Mouse (Mus musculus) CH12.LX (cell line): Measurements from ENCODE around the gene Frmd4a. TPM values are rescaled to one million over a fixed set of nuclear protein-coding genes. Genes with fewer than 3 reads are reported as not detected.
A peak's percentile ranks its signal among the peaks of the same experiment; 100 is the strongest.

Source experiments
- DNase-seq: peaks from one replicate; pipeline ENCODE4 v3.0.0-alpha.2; 2013; ENCODE audit errors: extremely low read depth
- H3K27ac ChIP-seq: 2 replicates; pipeline ENCODE4 v1.5.1; 2012; ENCODE audit warnings: low read depth, mild to moderate bottlenecking, control low read depth, moderate library complexity; ENCODE audit not compliant: insufficient read depth
- H3K27me3 ChIP-seq: replicated peaks from 2 replicates; pipeline ENCODE3; 2012; ENCODE audit warnings: inconsistent platforms
- H3K36me3 ChIP-seq, 2 experiments: replicated peaks in 1 of 2; 2 replicates each; pipeline versions ENCODE3 to v1.6.1; 2012; ENCODE audit warnings: inconsistent platforms in 1 of 2, low read length in 1 of 2, mild to moderate bottlenecking in 1 of 2, mixed read lengths in 1 of 2, moderate library complexity in 1 of 2; ENCODE audit not compliant: control insufficient read depth in 1 of 2, insufficient read depth in 1 of 2
- H3K4me1 ChIP-seq, 2 experiments: 2 replicates each; pipeline ENCODE4 v1.6.1; 2012; ENCODE audit warnings: inconsistent platforms in 1 of 2, moderate library complexity in 1 of 2; ENCODE audit not compliant: insufficient read depth in 2 of 2, control insufficient read depth in 1 of 2
- H3K4me2 ChIP-seq: 2 replicates; pipeline ENCODE4 v1.6.1; 2012; ENCODE audit warnings: low read depth, mild to moderate bottlenecking, control low read depth; ENCODE audit not compliant: poor library complexity, insufficient read depth, severe bottlenecking
- H3K4me3 ChIP-seq, 3 experiments: fragments of 150-350 bp in 1 of 3; sonication (generic) in 1 of 3; replicated peaks in 1 of 3; 2 replicates each; pipeline versions ENCODE3 to v1.5.1; 2011 to 2012; ENCODE audit warnings: low read depth in 2 of 3, low read length in 2 of 3, mild to moderate bottlenecking in 2 of 3, moderate library complexity in 2 of 3, control low read depth in 1 of 3, improper control_type of control experiment in 1 of 3, inconsistent platforms in 1 of 3, mixed read lengths in 1 of 3; ENCODE audit not compliant: poor library complexity in 1 of 3
- H3K79me2 ChIP-seq: replicated peaks from 2 replicates; pipeline ENCODE4 v1.6.1; 2012; ENCODE audit warnings: mild to moderate bottlenecking, moderate library complexity; ENCODE audit not compliant: control insufficient read depth, poor library complexity, insufficient read depth, severe bottlenecking; ENCODE audit errors: extremely low read depth
- H3K9ac ChIP-seq: 2 replicates; pipeline ENCODE4 v1.6.1; 2012; ENCODE audit warnings: low read depth, mild to moderate bottlenecking, control low read depth, moderate library complexity; ENCODE audit not compliant: insufficient read depth
- H3K9me3 ChIP-seq: replicated peaks from 2 replicates; pipeline ENCODE3; 2012; ENCODE audit warnings: low read length, inconsistent platforms, mixed read lengths
- BHLHE40 ChIP-seq: IDR thresholded peaks from 2 replicates; pipeline ENCODE4 v1.6.1; 2011; ENCODE audit warnings: mild to moderate bottlenecking, low read depth, low read length, improper control_type of control experiment
- CTCF ChIP-seq, 2 experiments: IDR thresholded peaks in 1 of 2; conservative IDR thresholded peaks in 1 of 2; 2 replicates each; pipeline ENCODE4 v1.5.1; 2011 to 2012; ENCODE audit warnings: low read depth in 2 of 2, low read length in 2 of 2, improper control_type of control experiment in 1 of 2, inconsistent platforms in 1 of 2, mild to moderate bottlenecking in 1 of 2, moderate library complexity in 1 of 2
- ELF1 ChIP-seq: IDR thresholded peaks from 2 replicates; pipeline ENCODE4 v1.6.1; 2014; ENCODE audit warnings: low read depth, mild to moderate bottlenecking, inconsistent platforms, low read length, improper control_type of control experiment
- ETS1 ChIP-seq: conservative IDR thresholded peaks from 2 replicates; pipeline ENCODE4 v1.6.1; 2012; ENCODE audit warnings: low read depth, mild to moderate bottlenecking, inconsistent platforms, low read length, improper control_type of control experiment, moderate library complexity
- HCFC1 ChIP-seq: IDR thresholded peaks from 2 replicates; pipeline ENCODE4 v1.6.1; 2012; ENCODE audit warnings: low read depth, mild to moderate bottlenecking, inconsistent platforms, low read length, improper control_type of control experiment
- KAT2A ChIP-seq: IDR thresholded peaks from 2 replicates; pipeline ENCODE4 v1.6.1; 2012; ENCODE audit warnings: low read length, improper control_type of control experiment, inconsistent platforms; ENCODE audit not compliant: insufficient replicate concordance
- MAZ ChIP-seq: IDR thresholded peaks from 2 replicates; pipeline ENCODE4 v1.6.1; 2012; ENCODE audit warnings: low read depth, mild to moderate bottlenecking, inconsistent platforms, low read length, improper control_type of control experiment, moderate library complexity
- MXI1 ChIP-seq: IDR thresholded peaks from 2 replicates; pipeline ENCODE4 v1.6.1; 2011; ENCODE audit warnings: mild to moderate bottlenecking, low read depth, low read length, improper control_type of control experiment
- NELFE ChIP-seq: IDR thresholded peaks from 2 replicates; pipeline ENCODE4 v1.6.1; 2011; ENCODE audit warnings: low read depth, low read length, improper control_type of control experiment
- NRF1 ChIP-seq: IDR thresholded peaks from 2 replicates; pipeline ENCODE4 v1.6.1; 2014; ENCODE audit warnings: low read depth, mild to moderate bottlenecking, inconsistent platforms, low read length, improper control_type of control experiment, moderate library complexity
- PAX5 ChIP-seq: IDR thresholded peaks from 2 replicates; pipeline ENCODE4 v1.6.1; 2012; ENCODE audit warnings: low read length, inconsistent platforms, mixed read lengths
- RAD21 ChIP-seq: IDR thresholded peaks from 2 replicates; pipeline ENCODE4 v1.6.1; 2011; ENCODE audit warnings: low read depth, mild to moderate bottlenecking, low read length, improper control_type of control experiment, moderate library complexity
- SIN3A ChIP-seq: IDR thresholded peaks from 2 replicates; pipeline ENCODE4 v1.6.1; 2012; ENCODE audit warnings: low read length, improper control_type of control experiment, inconsistent platforms
- SMC3 ChIP-seq: IDR thresholded peaks from 2 replicates; pipeline ENCODE4 v1.6.1; 2011; ENCODE audit warnings: low read depth, low read length, improper control_type of control experiment
- TBP ChIP-seq: conservative IDR thresholded peaks from 2 replicates; pipeline ENCODE4 v1.6.1; 2011; ENCODE audit warnings: low read depth, low read length, improper control_type of control experiment
- TCF12 ChIP-seq: IDR thresholded peaks from 2 replicates; pipeline ENCODE4 v1.6.1; 2014; ENCODE audit warnings: low read depth, mild to moderate bottlenecking, inconsistent platforms, low read length, improper control_type of control experiment
- USF1 ChIP-seq: IDR thresholded peaks from 2 replicates; pipeline ENCODE4 v1.6.1; 2014; ENCODE audit warnings: low read depth, mild to moderate bottlenecking, inconsistent platforms, low read length, improper control_type of control experiment
- ZC3H11A ChIP-seq: IDR thresholded peaks from 2 replicates; pipeline ENCODE4 v1.6.1; 2012; ENCODE audit warnings: low read depth, mild to moderate bottlenecking, inconsistent platforms, low read length, improper control_type of control experiment
- ZKSCAN1 ChIP-seq: IDR thresholded peaks from 2 replicates; pipeline ENCODE4 v1.6.1; 2012; ENCODE audit warnings: low read depth, inconsistent platforms, low read length, improper control_type of control experiment, borderline replicate concordance
- ZMIZ1 ChIP-seq: IDR thresholded peaks from 2 replicates; pipeline ENCODE4 v1.6.1; 2012; ENCODE audit warnings: low read depth, mild to moderate bottlenecking, inconsistent platforms, low read length, improper control_type of control experiment
- dilution Hi-C: fragments of 300-500 bp; cut with MboI; formaldehyde crosslinking; loops from 2 replicates; pipeline ENCODE4 v1.14.3; 2020; ENCODE audit warnings: low sequenced_read_pairs; ENCODE audit not compliant: extremely low pct_unique_long_range_greater_than_20kb, extremely low pct_ligation_motif_present
- in situ Hi-C: fragments of 300-500 bp; cut with MboI; formaldehyde crosslinking; loops from 3 replicates; pipeline ENCODE4 v1.14.3; 2019; ENCODE audit warnings: low sequenced_read_pairs, low pct_ligation_motif_present, low pct_unique_long_range_greater_than_20kb, mixed read lengths
- polyA plus RNA-seq: library from polyadenylated mRNA; unstranded; fragments of >175 nt; gene quantifications from 2 replicates; pipeline ENCODE4 v1.2.1, GENCODE M21; 2012; ENCODE audit warnings: low read depth; ENCODE audit not compliant: insufficient read length
- total RNA-seq, 2 experiments: library from RNA; depleted of rRNA; stranded (reverse); fragments of 300-350 nt in 1 of 2; fragments of >200 nt in 1 of 2; gene quantifications; 2 replicates each; pipeline ENCODE4 v1.2.3; 2012 to 2014

The Frmd4a gene
- total and polyA plus RNA-seq, 3 experiments: 0.13 to 2.0 (median 0.32) TPM

DNA sequence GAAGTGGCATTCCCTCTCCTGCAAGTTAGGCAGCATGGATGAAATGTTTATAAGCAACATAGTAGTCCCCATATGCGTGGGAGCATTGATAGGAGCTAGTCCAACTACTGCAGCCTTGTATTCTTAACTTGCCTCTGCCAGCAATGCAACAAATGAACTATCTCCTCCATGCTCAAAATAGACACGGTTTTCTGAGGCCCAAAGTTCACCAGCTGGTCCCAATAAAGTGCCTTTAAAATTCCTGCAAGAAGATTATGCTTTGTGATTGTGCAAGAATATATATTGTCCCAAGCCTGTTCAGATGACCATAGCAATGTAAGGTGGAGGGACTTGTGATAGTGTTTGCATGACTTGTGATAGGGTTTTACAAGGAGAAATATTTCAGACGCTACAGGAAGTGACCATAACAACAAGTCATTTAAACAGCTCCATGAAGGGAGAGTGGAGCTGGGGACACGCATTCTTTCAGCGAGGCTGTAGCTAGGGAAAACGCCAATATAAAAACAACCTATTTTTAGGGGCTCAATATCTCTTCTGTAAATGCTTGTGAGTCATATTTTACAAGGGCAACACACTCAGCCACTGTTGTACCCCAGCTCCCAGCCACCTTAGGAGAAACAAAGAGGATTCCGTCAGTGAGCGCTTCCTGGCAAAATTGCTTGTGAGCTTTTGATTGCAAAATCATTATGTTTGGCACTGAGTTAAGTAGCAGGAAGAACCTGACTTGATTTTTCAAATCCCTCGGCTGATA lies 235.2 kb downstream of the Frmd4a start:
- H3K79me2 ChIP-seq: no peaks in the 10 kb centered on the region
- in situ Hi-C loops: no loop called here
- no peak overlapping the region for H3K4me2 ChIP-seq
- no peaks in the 10 kb centered on the region for H3K36me3 ChIP-seq
- H3K27me3 ChIP-seq: no peaks in the 10 kb centered on the region
- H3K9ac ChIP-seq: no peak overlapping the region
- H3K4me1 ChIP-seq: no peaks in the 10 kb centered on the region
- dilution Hi-C loops: no loop called here
- no peak overlapping the region for H3K4me3 ChIP-seq
- no peak for DNase-seq
- TF ChIP-seq ELF1 (no peak), TCF12 (no peak), SMC3 (no peak), HCFC1 (no peak), ETS1 (no peak), MAZ (no peak), NELFE (no peak), PAX5 (no peak), BHLHE40 (no peak), KAT2A (no peak), TBP (no peak), ZKSCAN1 (no peak)
- TF ChIP-seq, all 38 proteins: peak for 0
- Histone ChIP-seq H3K27ac (no peak overlapping the region), H3K9me3 (no peaks in the 10 kb centered on the region)

DNA sequence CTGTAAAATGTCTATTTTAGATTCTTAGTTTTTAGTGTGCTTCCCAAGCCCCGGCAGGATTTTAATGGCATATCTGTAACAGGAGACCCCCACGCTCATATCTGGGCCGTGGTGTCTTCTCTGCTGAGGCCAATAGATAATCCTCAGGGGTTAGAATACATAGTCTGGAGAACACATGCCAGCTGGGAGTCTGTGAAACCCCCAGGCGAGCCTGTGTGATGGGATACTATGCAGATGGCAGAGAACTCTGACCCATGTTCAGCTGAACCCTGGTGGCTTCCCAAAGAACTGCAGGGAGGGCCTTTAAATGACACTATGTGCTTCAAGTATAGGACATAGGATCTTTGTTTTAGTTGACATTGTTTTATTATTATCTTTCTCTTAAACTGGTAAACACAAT lies 235.8 kb downstream of the Frmd4a start:
- no peak overlapping the region for H3K27ac ChIP-seq
- TF ChIP-seq CTCF (conservative IDR thresholded peaks at IDR 0.05 in 1 of 2, IDR thresholded peaks at IDR 0.05 in 1 of 2; ENCODE audit: low read depth in 2 of 2, low read length in 2 of 2) (peak; percentile 42 to 57; a peak in 3 of 4 replicates), SIN3A (no peak)
- H3K79me2 ChIP-seq: no peaks in the 10 kb centered on the region
- in situ Hi-C loops (no loop called here), dilution Hi-C loops (no loop called here)
- H3K9ac ChIP-seq: no peak overlapping the region
- H3K27me3 ChIP-seq: no peaks in the 10 kb centered on the region
- DNase-seq: peak; percentile 9
- no peaks in the 10 kb centered on the region for H3K4me1 ChIP-seq
- H3K4me2 ChIP-seq: no peak overlapping the region
- H3K9me3 ChIP-seq: no peaks in the 10 kb centered on the region
- H3K4me3 ChIP-seq: no peak overlapping the region
- no peaks in the 10 kb centered on the region for H3K36me3 ChIP-seq

- dilution Hi-C loops: no loop called here
- H3K4me3 ChIP-seq: no peak overlapping the region
- TF ChIP-seq ZMIZ1 (no peak), RAD21 (no peak), TCF12 (no peak), MXI1 (no peak), NRF1 (no peak), TBP (no peak), ZC3H11A (no peak), USF1 (no peak)
- DNase-seq: no peak
- no peaks in the 10 kb centered on the region for H3K4me1 ChIP-seq
- no peak overlapping the region for H3K4me2 ChIP-seq
- H3K27ac ChIP-seq: no peak overlapping the region
- H3K27me3 ChIP-seq: no peaks in the 10 kb centered on the region
- H3K9ac ChIP-seq: no peak overlapping the region
- H3K36me3 ChIP-seq: no peaks in the 10 kb centered on the region
- in situ Hi-C loops: no loop called here
- no peaks in the 10 kb centered on the region for H3K79me2 ChIP-seq
- H3K9me3 ChIP-seq: no peaks in the 10 kb centered on the region
Observed at GRCm38 (mm10) chr2:4254083-4254482, 236.6 kb downstream of the Frmd4a start.
